Comparison of ENCODE assay signal across 8 mouse cellular contexts in genomic region chr5:143625497-143625896, GRCm38 (mm10). TPM values are rescaled to one million over a fixed set of nuclear protein-coding genes. Genes with fewer than 3 reads are reported as not detected.
A peak's percentile ranks its signal among the peaks of the same experiment; 100 is the strongest.
DNase-seq lines count a peak whose midpoint lies in the region; ATAC-seq and TF ChIP-seq lines count a peak whose summit lies in the region.

No protein-coding gene starts in this region.

- DNase-seq in R1 (ENCODE audit: low read depth, low spot score) = peak; percentile 26
- peak; percentile 68 for DNase-seq in c-Kit-negative CD71-positive TER-119-positive erythroid progenitor cells, embryonic 14.5 days (ENCODE audit: low read depth, low spot score)
- DNase-seq in heart, postnatal 4 days = peak; percentile 54
- DNase-seq in lung, embryonic 14.5 days = peak; percentile 57
- DNase-seq in thymus, postnatal 36 days = no peak
- DNase-seq in cerebellum, adult 9-11 months = no peak
- DNase-seq in cerebellum, adult 8-10 months = no peak

- H3K9me3 ChIP-seq in lung, embryonic 14.5 days (ENCODE audit: low read depth, low read length) = 0 out of 2 replicates have a peak, but pooled peaks cover 4% of the 10 kb centered on the region

- no peak overlapping the region for H3K9ac ChIP-seq in lung, embryonic 14.5 days

- no peak for TF ChIP-seq CTCF in lung, embryonic 14.5 days (IDR thresholded peaks at IDR 0.05; ENCODE audit: low read depth)

- peak overlapping the region; percentile 73 for H3K27ac ChIP-seq in lung, embryonic 14.5 days (ENCODE audit: low read depth)

- no peaks in the 10 kb centered on the region for H3K36me3 ChIP-seq in lung, embryonic 14.5 days (ENCODE audit: insufficient read depth)

- no peaks in the 10 kb centered on the region for H3K27me3 ChIP-seq in lung, embryonic 14.5 days (ENCODE audit: insufficient read depth, low read length)

- ATAC-seq in lung, embryonic 14.5 days (ENCODE audit: insufficient read depth) = no peak
- ATAC-seq in granulocyte monocyte progenitor cell, adult 5-6 weeks (replicated peaks; ENCODE audit: poor library complexity, severe bottlenecking) = no peak

- no peak overlapping the region for H3K4me3 ChIP-seq in lung, embryonic 14.5 days (ENCODE audit: low read depth, low read length)

- H3K4me1 ChIP-seq in lung, embryonic 14.5 days (ENCODE audit: insufficient read depth) = peaks cover 22% of the 10 kb centered on the region

- WGBS in lung, embryonic 14.5 days = 61% methylated on average over 12 of the region's 12 CpGs

- H3K4me2 ChIP-seq in lung, embryonic 14.5 days = peak overlapping the region; percentile 44

RNA-seq across cellular contexts. Expression of gene Cyth3, which starts 3.2 kb away (rescaled TPM):
- total RNA-seq in heart, postnatal 4 days (2021) = 100 to 1,000 TPM in 1 of 2 experiments, 10 to 100 TPM in 1; 95.3 to 102 TPM
- polyA plus RNA-seq in lung, embryonic 14.5 days (2014; fragmentation: Nextera tagmentation; extraction: Ambion mirVana) = 48.3 and 52.0 TPM in 2 replicates
- total RNA-seq in granulocyte monocyte progenitor cell, adult 5-6 weeks (2014; fragmentation: Nextera tagmentation) = 3.7 and 3.8 TPM in 2 replicates
- total RNA-seq in granulocyte monocyte progenitor cell, adult 5-6 weeks (2017) = 4.4 and 5.1 TPM in 2 replicates

Comparison
In these comparisons a context has a peak if more than half of its experiments do, and no peak if none do; other contexts are left out.
1. DNase-seq: peak in R1 (single experiment), c-Kit-negative CD71-positive TER-119-positive erythroid progenitor cells, embryonic 14.5 days (single experiment), heart, postnatal 4 days (single experiment) and lung, embryonic 14.5 days (single experiment); none in thymus, postnatal 36 days (0 of 2), cerebellum, adult 9-11 months (single experiment) and cerebellum, adult 8-10 months (single experiment).
2. RNA of gene Cyth3, which starts 3.2 kb away (total RNA-seq): 95.3 to 102 TPM in heart, postnatal 4 days; 3.7 to 5.1 TPM in granulocyte monocyte progenitor cell, adult 5-6 weeks; every median in the first group is over 10 times any median in the second.